Mouse (Mus musculus) bone marrow macrophage, adult 2 months (primary cell): Measurements from ENCODE around the gene B3galt5.

Experiments
- CTCF ChIP-seq: IDR thresholded peaks from 2 replicates; pipeline ENCODE4 v1.5.1; 2012; ENCODE audit warnings: low read depth, mild to moderate bottlenecking, low read length, moderate library complexity
- POLR2A ChIP-seq: IDR thresholded peaks from 2 replicates; pipeline ENCODE4 v1.6.1; 2012; ENCODE audit warnings: mild to moderate bottlenecking, low read depth, low read length, borderline replicate concordance

DNA sequence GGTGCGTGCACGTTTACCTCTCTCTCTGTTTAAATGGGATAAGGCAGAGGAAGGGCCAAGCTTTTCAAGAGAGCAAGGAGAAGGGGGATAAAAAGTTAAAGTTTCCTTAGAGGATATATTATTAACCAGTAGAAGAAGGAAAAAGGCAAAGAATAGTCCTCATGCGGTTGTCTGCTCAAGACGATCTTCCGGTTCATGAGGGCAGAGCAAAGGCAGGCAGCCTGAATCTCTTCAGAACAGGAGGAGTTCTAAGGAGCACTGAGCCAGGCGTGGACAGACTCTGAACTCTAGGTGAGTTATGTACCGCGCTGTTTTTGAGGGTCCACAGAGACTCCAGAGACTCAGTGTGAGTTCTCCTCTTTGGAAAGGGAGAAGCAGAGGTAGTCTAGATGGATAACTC is 22.8 kb downstream of the B3galt5 start:
- TF ChIP-seq POLR2A (no peak), CTCF (no peak)
